Mouse (Mus musculus) cerebellum, adult 11-12 months (tissue): ENCODE data around the gene Kcnt2.

ENCODE experiments used
- DNase-seq: peaks from one replicate; pipeline ENCODE4 v3.0.0; 2022

Kcnt2 gene

DNA sequence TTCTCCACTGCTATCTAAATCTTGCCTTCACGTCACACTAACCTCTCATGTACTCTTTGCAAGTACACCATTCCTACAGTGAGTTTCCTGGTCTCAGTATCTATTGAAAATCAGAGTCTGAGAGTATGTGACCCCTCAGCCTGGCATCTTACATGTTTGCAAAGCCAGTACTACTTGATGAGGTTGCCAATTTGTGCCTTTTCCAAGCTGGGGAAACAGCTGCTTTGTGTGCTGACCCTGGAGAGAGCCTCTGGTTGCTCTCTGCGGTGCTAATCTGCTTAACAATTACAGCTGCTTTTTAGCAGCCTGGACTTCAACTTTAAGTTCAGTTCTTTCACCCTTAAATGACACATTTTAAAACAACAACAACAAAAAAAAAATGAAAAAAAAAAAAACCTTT, 133.6 kb downstream of the Kcnt2 start:
- no peak for DNase-seq

- no peak for DNase-seq
Observed at GRCm38 (mm10) chr1:140381093-140381492, 135.1 kb downstream of the Kcnt2 start.

GRCm38 (mm10) chr1:140390301-140390700, 144.3 kb downstream of the Kcnt2 start:
- no peak for DNase-seq

GRCm38 (mm10) chr1:140397756-140398155, 151.8 kb downstream of the Kcnt2 start:
- no peak for DNase-seq

- no peak for DNase-seq
Observed at GRCm38 (mm10) chr1:140406631-140407288, 160.8 kb downstream of the Kcnt2 start.

DNA sequence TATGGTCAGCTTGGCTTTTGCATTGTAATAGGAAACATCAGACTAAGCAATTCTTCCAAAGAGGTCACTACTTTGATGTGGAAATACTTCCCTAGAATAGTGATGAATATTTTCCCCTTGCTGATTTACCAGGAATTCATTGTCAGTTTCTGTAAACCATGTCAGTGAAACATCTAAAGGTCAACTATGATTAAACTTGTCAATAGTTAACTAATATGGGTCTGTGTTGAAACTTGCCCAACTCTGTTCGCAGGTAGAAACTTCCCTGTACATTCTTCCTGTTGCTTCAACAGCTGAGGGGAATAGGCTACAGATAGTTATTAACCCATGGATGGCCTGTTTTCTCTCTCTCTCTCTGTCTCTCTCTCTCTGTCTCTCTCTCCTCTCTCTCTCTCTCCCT, 169.8 kb downstream of the Kcnt2 start:
- no peak for DNase-seq

DNA sequence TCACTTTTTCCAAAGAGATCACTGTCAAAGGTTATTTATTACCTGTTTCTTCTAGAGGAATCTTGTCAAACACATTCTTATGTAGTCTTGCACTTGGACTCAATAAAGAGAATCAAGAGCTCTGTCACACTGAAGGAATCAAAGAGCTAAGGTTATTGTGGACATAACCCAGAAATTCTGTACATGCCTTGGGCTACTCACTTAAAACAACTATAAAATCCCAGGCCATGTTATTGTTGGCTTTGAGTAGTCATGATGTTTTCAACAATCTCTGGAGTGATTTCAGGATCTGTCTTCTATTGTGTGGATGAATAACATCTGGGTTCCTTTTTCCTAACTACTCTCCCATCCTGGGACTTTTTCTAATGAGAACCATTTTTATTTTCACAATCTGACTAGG, 177.0 kb downstream of the Kcnt2 start:
- no peak for DNase-seq

- DNase-seq, result no peak
Observed at GRCm38 (mm10) chr1:140429284-140429850, 183.4 kb downstream of the Kcnt2 start.

GRCm38 (mm10) chr1:140432039-140432438, 186.1 kb downstream of the Kcnt2 start:
- no peak for DNase-seq

GRCm38 (mm10) chr1:140434791-140435190, 188.8 kb downstream of the Kcnt2 start:
- no peak for DNase-seq

GRCm38 (mm10) chr1:140438176-140438575, 192.2 kb downstream of the Kcnt2 start:
- no peak for DNase-seq

DNA sequence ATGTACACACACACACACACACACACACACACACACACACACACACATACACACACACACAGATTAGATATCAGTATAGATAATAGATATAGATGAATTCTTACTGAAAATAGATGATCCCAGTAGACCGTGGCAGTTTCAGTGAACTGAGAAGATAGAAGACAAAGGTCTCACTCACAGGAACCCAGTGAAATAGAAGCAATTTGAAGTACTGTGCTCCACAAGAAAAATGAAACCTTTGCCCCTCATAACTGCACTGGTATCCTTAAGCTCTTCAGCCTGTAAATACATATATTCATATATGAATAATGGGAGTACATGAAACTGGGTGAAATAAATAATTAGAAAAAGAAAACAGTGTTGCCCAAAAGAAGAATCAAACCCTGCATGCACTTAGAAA, 197.9 kb downstream of the Kcnt2 start:
- DNase-seq, result no peak

GRCm38 (mm10) chr1:140444394-140444793, 198.4 kb downstream of the Kcnt2 start:
- DNase-seq, result no peak

GRCm38 (mm10) chr1:140451461-140451860, 205.5 kb downstream of the Kcnt2 start:
- no peak for DNase-seq

DNA sequence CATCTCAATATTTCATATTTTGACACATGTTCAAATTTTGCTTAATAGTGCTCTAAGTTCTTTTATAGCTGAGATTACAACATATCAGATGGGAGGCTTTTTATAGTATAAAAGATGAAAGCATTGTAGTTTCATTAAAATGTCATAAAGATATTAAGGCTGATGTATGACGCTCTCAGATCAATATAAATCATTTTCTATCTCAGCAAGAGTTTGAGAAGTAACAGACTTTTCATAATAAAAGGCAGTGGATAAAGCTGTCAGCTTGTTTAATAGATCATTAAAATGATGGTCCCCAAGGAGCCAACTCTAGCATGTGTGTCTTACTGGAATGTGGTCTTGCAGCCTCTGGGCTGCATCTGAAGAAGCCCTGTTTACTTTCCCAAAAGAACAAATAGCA, 206.0 kb downstream of the Kcnt2 start:
- DNase-seq, result no peak

- DNase-seq, result no peak
Observed at GRCm38 (mm10) chr1:140455903-140456302, 209.9 kb downstream of the Kcnt2 start.

DNA sequence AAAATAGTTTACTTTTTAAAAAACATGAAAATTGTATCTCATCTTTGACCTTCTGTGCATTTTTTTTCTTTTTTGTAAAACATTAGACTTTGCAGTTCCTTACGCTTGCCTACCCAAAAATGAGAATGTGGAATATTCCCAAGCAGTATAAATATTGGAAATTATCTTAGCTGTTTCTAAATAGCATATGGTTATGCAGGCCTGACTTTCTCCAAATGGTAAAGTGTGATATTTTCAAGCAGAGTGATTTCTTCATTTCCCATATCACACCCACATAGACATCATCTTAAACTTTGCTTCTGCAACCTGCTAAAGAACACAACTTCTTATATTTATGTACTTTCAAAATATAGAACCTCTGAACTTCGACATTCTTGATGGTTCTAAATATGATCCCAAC, 210.9 kb downstream of the Kcnt2 start:
- no peak for DNase-seq

GRCm38 (mm10) chr1:140468315-140468714, 222.4 kb downstream of the Kcnt2 start:
- DNase-seq, result no peak

DNA sequence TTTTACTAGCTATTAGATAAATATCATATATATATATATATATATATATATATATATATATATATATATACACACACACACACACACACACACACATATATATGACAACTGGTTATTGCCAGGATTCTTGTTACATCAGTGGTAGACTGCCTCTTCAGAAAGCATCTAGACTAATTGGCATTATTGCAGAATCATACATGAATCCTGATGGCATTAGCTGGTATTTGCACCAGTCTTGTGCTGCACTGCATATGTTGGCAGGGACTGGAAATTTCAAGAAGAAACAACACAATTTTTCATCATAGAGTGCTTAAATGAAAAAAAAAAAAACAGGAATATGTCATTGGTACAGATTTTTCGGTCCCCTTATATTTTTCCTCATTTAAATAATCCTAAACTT, 223.6 kb downstream of the Kcnt2 start:
- DNase-seq, result no peak

- DNase-seq, result no peak
Observed at GRCm38 (mm10) chr1:140476921-140477320, 231.0 kb downstream of the Kcnt2 start.

GRCm38 (mm10) chr1:140484016-140484415, 238.1 kb downstream of the Kcnt2 start:
- DNase-seq, result no peak

- DNase-seq, result no peak
Observed at GRCm38 (mm10) chr1:140489816-140490215, 243.9 kb downstream of the Kcnt2 start.

GRCm38 (mm10) chr1:140491406-140491805, 245.4 kb downstream of the Kcnt2 start:
- no peak for DNase-seq

- no peak for DNase-seq
Observed at GRCm38 (mm10) chr1:140492237-140492636, 246.3 kb downstream of the Kcnt2 start.

- no peak for DNase-seq
Observed at GRCm38 (mm10) chr1:140513451-140513850, 267.5 kb downstream of the Kcnt2 start.
